Mouse (Mus musculus): ENCODE measurements around the gene Smcp.

The Smcp gene

DNA sequence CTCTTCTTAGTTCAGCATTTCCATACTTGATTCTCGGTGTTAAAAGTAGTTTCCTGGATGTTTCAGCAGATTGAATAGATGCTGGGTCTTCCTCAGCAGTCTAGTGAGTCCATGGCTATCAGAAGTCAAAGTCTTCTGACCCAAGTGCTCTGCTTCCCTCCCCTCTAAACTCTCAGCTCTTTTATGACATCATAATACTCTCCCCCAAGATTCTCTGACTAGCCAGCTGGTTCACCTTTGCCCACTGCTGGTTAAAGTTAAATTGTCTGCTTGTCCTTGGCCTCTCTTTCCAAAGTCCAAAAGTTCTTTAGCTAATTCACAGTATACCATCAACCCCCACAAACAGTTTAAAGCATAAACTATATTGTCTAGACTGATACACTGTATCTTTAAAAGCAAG is at the start of gene Smcp:
TSS of gene Smcp (minus strand) at position 140 of the 400 bp plus-strand sequence.
- DNase-seq: no peak

DNA sequence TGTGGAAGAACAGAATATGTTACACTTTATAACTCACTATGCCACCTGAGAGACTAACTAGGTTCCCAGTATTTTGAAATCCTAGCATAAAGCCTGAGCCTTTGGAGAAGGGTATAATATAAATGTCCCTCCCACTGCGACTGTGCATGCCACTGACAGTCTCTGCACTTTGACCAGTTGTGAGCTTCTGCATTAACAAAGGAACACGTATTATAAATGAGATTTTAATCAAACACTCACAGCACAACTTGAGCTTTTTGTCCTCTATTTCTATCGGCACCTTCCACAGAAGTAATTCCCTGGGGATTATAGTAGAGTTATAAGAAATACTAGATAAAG is 49.8 kb upstream of the Smcp start:
- DNase-seq: no peak

DNA sequence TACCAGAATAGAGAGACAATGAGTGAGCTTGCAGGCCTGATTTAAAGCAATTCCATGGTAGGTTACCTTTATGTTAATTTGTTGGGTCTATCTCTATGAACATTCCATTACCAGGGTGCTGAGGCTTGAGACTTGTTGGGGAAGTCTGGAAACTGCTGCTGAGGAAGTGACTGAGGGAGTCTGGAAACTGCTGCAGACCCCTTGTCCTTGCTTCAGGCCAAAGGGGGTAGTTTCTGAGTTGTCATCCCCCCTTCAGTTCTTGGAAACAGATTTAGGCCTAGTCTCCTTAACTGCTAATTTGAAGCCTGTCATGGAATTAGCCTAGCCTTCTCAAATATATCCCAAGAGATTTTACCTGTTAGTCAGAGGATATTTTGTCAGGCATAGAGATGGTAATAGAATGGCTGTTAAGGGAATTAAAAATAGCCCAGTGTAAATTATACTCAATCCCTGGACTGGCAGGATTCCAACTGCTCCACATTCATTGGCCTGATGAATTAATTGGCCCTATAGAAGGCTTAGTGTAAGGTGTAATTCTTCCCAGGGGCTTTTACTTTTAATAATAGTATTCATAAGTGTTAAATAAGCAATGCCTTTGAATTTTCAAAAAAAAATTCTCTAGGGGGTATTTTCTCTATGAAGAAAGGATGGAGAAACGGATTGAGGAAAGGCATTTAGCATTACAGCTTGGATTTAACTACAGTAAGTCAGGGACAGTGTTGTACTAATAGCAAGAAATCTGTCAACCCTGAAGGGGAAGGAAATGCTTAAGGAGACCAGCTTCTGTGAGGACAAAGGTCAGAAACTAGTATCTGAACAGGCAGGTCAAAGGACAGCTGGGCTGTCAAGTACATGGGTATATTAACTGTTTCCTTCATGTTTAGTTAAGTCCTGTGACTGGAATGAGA is 49.2 kb upstream of the Smcp start:
- DNase-seq: no peak

DNA sequence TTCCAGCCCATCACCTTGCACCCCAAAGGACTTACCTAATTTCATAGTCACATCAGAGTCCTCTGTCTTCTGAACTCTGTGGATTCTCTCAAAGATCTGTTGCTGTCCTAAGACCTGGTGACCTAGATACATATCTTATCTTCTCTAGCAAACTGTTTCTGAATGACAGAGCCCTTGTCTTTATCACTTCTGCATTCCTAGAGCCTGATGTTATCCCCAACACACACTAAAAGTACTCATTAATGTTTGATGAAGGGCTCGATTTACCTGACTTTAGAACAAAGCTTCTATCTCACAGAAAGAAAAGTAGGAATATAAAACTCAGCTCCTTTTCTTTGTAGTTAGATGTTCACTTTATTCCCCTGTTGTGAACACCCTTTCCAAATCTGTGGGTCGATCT is 32.8 kb upstream of the Smcp start, which contains the start of gene Lce6a:
TSS of gene Lce6a (minus strand) at position 101 of the 400 bp plus-strand sequence.
- no peak for DNase-seq

DNA sequence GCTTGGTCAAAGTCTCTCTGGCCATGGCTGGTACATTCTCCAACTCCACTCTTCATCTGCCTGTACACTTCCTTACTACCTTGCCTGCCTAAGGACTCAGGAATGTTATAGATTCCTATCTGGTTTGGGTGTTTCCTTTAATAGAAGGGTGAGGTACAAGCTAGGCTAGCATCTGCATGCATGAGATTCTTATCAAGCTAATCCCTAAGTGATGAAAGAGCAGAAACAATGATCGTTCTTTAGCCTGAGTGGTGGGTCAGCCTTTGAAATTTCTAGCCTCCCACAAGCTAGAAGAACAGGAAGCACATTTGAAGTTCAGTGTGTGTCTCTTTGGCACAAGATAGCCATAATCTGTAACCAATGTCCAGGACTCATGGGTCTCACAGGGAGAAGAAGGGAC is 21.0 kb upstream of the Smcp start:
- DNase-seq: no peak

DNA sequence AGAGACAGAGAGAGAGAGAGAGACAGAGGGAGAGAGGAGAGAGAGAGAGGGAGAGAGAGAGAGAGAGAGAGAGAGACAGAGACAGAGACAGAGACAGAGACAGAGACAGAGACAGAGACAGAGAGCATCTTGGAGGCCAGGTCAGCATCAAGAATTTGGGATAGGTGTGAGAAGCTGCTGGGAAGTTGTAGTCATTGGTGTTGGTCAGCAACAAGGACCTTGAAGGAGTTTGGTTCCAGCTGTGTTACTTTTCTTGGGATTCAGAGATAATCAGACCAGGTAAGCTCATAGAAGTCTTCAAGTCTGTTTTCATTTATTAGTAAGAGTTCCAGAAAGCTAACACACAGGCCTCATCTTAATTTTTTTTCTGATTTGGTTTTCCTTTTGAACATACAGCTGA is 18.6 kb upstream of the Smcp start, which contains the start of gene 2210017I01Rik:
TSS of gene 2210017I01Rik (minus strand) at position 101 of the 400 bp plus-strand sequence.
- no peak for DNase-seq

DNA sequence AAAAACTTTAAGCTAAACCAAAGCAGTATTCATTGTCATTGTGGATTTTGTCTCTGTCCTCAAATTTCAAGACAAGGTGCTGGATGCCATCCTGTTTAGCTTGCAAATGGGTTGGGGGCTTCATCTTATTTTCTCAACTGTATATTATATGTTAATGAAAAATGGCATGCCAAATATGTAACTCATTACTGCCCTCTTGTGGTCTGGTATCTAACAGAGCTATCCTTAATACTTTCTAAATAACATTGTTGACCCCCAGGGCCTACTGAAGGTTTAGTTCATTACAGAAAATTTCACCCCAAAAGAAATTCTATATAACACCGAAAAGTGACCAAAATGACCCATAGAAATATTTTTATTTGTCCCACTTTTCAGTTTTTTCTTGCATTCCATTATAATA is 13.4 kb upstream of the Smcp start:
- no peak for DNase-seq

DNA sequence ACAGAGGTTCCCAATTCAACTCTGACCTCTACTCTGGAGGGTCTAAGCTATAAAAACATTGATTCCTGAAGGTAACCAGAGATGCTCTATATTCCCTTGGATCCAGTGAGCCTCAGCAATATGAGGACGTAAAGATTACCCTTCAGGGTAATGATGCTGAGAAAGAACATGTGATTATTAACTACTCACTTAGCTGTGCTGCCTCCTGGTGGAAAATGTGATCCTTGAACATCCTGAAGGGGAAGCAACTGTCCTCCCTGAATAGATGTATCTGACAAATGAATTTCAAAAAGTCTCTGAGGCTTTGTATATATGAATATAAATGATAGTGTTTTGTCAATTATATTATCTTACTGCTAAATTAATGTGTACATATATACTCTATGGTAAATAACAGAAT is 11.7 kb upstream of the Smcp start:
- no peak for DNase-seq

DNA sequence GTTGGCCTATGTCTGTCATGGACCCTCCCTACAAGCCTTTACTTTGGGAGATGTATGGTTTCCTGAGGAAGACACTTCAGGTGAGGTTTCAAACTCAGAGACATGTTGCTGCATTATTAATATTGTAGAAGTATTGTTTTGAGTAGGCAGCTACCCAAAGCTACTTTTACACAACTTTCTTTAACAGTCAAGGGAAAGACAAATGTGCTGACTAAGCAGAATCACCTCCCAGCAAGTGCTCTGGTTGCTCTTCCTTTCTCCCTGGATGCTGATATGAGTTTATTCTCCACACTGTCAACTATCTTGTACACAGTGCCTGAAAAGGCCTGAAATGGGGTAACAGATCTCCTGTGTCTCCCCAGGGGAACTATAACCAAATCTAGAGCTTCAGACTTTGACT is 11.2 kb upstream of the Smcp start:
- no peak for DNase-seq

DNA sequence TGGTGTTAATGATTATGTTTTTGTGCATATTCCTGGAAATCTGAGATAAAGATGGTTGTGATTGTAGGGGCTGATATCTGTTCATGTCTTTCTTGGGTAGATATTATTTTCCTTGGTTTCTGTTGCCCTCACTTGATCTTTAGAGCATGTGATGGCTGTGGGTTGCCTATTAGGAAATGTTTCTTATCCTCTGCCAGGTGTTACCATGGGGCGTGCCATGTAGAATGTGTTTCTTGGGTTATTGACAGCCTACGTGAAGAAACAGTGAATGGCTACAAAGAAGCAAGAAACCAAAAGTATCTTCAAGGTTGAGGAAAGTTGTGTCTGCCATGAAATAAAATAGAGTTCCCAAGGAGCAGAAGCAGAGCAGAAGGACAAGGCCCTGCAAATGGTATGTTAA is 9.6 kb upstream of the Smcp start:
- no peak for DNase-seq

DNA sequence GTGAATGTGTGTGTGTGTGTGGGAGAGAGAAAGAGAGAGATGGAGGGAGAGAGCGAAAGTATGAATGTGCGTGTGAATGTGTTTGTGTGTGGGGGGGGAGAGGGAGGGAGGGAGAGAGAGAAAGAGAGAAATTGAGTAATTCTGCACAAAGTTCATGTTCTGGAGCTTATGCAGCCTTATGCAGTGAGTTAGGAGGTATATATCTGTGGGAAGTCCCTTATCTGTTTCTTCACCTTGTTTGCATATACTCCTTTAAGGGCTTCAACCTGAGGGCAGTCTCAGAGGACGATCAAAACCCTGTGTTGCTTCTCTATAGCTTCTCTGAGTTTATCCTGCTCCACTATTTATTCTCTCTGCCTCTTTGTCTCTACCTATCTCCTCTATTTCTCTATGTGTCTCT is 1.6 kb downstream of the Smcp start:
- no peak for DNase-seq

DNA sequence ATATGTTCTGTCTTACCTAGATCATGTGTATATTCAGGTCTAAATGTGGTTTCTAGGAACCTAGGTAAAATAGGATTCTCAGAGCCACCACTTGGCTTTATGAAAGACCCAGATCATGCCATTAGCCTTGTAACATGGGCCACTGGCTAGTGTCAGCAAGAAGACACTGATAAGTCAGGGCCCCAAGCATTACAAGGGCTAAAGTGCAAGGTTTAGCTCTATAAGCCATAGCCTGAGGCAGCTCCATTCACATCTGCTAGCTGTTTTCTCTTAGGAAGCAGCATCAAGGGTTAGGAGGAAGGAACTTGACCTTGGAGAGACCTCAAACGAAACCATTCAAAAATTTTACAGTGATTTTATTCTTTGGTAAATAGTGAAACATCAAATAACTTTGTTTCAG is 3.7 kb downstream of the Smcp start:
- DNase-seq: no peak

DNA sequence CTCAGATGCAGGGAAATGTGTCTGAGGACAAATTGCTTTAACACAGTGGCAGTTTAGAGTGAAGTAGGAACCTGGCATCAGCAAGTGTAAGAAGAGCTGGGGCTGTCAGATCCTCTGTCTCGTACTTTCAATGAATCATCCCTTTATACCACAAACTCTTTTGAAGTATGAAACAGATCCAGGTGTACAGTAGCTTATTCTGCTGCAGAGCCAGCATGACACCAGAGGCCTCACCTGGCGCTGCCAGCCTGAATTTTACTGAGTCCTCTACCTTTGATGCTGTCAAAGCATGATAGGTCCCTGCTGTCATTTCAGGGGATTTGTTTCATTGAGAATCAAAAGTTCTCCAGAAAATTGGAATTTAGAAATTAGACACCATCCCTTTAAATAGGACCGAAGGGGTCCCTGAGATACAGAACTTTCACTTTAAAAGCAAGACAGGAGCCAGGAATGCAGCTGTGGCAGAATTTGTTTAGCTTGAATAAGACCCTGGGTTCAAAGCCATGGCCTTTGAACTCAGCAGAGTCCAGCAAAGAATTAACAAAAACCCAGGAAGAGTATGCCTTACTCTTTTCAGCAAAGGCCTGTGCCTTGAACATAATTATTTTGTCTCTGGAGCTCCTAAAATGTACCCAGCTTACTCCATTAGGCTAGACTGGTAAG is 5.5 kb downstream of the Smcp start:
- DNase-seq: no peak

DNA sequence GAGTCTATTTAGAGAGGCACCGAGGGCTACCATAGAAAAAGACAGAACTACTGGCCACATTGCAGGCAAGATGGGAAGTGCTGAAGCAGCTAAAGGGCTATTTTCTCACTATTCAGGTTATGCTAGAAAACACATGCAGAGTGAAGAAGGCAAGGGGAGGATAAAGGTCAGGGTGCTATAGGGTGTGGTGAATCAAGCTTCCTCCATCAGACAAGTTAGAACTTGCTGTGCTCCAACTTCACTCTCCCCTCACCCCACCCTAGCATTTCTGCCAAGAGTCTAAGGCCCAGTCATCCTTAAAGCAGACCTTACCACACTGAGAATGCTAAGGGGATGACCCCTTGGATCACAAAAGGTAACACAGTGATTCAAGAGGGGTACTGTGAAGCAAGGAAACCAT is 9.3 kb downstream of the Smcp start:
- no peak for DNase-seq

DNA sequence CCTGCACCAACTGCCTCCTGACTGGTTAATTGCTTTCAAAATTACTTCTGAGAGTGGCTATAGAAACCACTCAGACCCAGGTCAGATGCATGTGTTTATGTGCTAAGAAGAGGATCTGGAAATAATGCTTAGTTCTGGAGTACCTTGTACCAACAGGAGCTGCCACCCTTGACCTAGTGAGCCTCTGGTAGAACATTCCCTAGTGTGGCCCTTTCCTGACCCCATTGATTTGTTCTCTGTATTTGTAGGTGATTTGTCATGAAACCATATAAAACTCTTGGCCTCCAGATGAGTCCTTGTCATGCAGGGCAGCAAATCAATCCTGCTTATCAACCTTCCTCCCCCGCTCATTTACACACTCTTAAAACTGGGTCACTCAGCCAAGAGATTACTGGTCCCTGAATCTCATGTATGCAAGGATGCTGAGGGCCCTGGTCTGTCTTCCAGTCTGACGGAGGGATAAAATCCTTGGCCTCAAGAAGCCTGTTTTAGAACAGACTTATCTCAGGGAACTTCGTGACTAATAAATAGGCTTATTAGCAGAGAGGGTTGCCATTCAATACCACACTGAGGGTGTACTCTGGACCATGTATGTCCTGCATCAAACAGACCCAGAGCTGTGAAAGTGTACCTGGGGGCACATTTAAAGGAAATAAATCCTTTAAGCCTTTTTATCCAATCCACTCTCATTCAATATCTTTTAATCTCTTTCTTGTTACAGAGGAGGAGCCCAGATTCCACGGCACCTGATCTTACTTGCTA is 10.0 kb downstream of the Smcp start:
- no peak for DNase-seq

DNA sequence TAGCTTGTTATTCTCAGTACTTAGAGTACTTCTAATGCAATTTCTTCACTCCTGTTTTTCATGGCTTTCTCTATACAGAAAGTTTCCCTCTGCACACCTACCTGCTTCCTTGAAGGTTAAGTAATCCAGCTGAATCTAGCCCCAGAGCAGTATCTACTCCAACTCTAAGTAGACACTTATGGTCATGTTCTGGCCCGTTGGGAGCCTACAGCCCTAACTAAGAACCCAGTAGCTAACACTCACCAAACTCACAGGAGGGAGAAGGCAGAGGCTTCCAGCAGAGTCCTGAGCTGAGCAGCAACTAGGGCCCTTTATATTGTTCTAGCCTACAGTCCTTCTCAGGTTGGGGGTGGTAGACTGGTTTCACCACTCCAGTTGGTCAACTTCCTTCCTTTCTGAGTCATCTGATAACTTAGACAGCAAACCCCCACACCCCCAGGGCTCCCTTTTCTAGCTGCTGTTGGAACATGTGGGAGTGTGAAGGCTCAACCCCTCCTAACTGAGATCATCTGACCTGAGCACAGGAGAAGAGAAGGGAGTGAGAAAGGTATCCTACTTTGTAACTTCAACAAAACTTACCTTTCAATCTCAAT is 15.3 kb downstream of the Smcp start, which contains the start of gene Ivl:
TSS of gene Ivl (minus strand) at position 287 of the 593 bp plus-strand sequence.
- DNase-seq: no peak

DNA sequence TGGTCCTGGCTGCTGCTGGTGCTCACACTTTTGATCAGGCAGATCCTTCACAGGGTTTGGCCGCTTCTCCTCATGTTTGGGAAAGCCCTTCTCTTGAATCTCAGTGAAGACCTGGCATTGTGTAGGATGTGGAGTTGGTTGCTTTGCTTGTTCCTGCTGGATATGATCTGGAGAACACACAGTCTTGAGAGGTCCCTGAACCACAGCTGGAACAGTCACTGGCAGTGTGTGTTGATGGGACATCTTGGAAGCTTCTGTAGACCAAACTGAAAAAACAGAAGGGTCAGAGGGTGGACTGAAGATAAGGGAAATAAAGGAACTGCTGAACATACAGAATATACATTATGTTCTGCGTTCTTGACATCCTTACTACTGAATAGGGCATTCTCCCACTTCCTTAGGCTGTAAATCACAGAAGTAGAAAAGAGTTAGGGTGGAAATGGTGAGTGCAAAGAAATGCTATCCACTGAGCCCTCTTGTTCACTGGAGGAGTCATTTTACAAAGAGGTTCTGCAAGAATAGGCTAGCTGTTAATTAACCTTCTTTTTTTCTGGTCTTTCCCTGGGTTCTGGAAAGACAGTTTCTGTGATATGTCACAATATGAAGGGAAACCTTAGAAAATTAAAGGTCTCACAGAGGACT is 16.2 kb downstream of the Smcp start:
- no peak for DNase-seq

DNA sequence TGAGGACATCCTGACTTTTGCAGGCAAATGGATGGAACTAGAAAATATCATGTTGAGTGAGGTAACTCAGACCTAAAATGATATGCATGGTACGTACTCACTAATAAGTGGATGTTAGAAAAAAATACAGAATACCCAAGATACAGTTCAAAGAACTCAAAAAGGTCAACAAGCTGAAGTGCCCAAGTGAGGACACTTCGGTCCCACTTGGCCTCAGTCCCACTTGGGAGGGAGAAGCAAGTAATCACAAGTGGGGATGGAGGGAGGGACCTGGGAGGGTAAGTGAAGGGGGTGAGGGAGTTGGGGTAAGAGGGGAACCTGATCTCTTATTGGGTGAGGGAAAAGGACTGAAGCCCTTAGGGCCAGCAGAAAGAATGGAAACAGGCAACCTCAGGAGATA is 20.0 kb downstream of the Smcp start:
- no peak for DNase-seq

DNA sequence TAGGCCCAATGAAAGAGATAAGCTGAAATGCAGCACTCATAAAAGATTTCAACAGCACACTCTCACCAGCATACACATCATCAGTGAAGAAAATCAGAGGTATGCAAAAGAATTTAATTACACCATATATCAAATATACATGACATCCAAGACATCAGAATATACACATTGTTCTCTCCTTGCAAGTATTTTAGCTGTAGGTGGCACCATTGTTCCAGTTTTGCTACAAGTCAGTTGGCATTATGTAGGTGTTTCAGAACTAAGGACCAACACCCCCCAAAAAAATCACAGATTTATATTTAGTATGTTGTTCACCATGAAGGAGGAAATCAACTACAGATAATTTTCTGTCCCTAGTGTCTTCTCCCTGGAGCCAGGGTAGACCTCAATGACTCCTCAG is 23.4 kb downstream of the Smcp start:
- DNase-seq: no peak

DNA sequence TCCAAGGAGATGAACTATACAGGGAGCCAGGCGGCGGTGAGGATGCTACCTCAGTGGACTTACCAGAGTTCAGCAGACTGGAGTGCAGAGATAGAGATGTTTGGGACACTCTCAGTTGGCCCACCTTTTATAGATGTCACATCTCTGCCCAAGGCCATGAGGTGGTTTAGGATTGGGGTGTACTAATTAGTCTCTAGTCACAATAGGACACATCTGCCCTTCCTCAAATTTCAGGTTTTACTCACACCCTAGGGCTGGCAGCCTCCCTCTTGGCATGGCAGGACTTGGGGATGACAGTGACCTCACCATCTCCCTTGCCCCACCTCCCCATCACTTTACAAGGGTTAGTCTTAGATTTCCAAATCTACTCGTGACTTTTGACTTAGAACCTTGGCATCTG is 54.4 kb downstream of the Smcp start, which contains the start of gene 2310046K23Rik:
TSS of gene 2310046K23Rik (minus strand) at position 101 of the 400 bp plus-strand sequence.
- no peak for DNase-seq

Measured in right cerebral cortex, postnatal 25 days (tissue).